Mouse (Mus musculus) brown adipose tissue, adult 24 weeks (tissue): ENCODE results near the gene 1700029F12Rik. TPM values are rescaled to one million over a fixed set of nuclear protein-coding genes. Genes with fewer than 3 reads are reported as not detected.

Experiments used
- H3K27ac ChIP-seq: fragments of 200-500 bp; replicated peaks from 2 replicates; pipeline ENCODE4 v1.5.1; 2012; ENCODE audit warnings: low read depth, mild to moderate bottlenecking, low read length
- H3K4me1 ChIP-seq: fragments of 200-500 bp; 2 replicates; pipeline ENCODE4 v1.6.1; 2012; ENCODE audit warnings: low read length, mixed read lengths; ENCODE audit not compliant: control insufficient read depth, insufficient read depth, insufficient read length
- H3K4me3 ChIP-seq: fragments of 200-500 bp; 2 replicates; pipeline ENCODE4 v1.5.1; 2012; ENCODE audit warnings: low read depth, mild to moderate bottlenecking, low read length, moderate library complexity; ENCODE audit not compliant: insufficient read depth
- polyA plus RNA-seq: library from polyadenylated mRNA; stranded (reverse); fragments of >200 nt; gene quantifications from 2 replicates; pipeline ENCODE4 v1.2.4, GENCODE M21; 2012; ENCODE audit not compliant: missing spikeins, insufficient read depth, insufficient read length

Gene 1700029F12Rik
- polyA plus RNA-seq, 1 experiment, result not detected

DNA sequence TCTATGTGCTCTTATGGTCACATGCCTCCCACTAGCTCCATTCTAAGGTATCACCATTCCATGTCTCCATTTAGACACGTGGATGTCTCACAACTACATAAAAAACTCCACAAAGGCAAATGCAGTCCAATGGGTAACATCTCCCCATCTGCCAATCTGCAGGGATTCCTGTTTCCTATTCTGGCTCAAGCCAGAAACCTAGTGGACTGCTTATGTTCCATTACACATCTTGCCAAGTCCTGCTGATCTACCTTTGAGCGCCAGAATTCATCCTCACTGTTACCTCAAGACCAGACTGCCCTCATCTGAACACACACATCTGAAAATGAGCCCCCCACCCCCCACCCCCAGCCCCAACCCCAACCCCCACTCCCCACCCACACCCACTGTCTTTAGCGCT, 28.0 kb upstream of the 1700029F12Rik start:
- no peak overlapping the region for H3K27ac ChIP-seq
- no peak overlapping the region for H3K4me3 ChIP-seq

DNA sequence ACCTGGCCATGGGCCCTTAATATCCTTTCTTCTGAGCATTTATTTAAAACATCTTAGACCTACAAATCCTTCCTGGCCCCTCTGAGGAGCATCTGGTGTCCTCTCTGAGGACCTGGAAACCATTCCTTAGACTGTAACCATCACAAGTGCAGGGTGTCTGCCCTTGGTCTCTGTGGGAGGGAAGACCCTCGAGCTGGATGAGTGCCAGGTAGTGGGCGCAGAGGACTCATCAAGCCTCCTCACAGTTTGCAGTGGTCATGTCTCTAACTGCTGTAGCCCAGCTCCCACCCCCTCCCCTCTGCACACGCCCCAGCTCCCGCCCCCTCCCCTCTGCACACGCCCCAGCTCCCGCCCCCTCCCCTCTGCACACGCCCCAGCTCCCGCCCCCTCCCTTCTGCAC, 26.2 kb upstream of the 1700029F12Rik start:
- H3K4me3 ChIP-seq, result no peak overlapping the region
- no peak overlapping the region for H3K27ac ChIP-seq
- H3K4me1 ChIP-seq, result no peaks in the 10 kb centered on the region

More for the DNA sequence above, 28.0 kb upstream of the 1700029F12Rik start:
- H3K4me1 ChIP-seq, result no peaks in the 10 kb centered on the region

DNA sequence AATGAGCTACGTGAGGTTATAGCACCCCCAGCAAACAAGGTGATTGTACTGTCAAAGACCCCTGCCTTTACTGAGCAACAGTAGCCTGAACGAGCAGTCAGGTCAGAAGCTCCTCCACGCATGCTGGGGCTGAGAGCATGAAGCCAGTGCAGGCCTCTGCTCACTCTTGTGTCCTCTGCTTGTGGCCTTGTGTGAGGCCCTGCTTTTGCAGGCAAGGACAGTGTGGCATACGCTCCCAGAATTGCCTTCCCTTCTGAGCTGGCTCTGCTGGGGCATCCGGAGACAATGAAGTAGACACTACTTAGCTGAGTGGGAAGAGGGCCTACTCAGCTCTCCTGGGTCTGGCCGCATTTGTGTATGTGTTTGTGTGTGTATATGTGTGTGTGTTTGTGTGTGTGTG, 25.6 kb upstream of the 1700029F12Rik start:
- no peaks in the 10 kb centered on the region for H3K4me1 ChIP-seq
- H3K27ac ChIP-seq, result no peak overlapping the region
- no peak overlapping the region for H3K4me3 ChIP-seq

DNA sequence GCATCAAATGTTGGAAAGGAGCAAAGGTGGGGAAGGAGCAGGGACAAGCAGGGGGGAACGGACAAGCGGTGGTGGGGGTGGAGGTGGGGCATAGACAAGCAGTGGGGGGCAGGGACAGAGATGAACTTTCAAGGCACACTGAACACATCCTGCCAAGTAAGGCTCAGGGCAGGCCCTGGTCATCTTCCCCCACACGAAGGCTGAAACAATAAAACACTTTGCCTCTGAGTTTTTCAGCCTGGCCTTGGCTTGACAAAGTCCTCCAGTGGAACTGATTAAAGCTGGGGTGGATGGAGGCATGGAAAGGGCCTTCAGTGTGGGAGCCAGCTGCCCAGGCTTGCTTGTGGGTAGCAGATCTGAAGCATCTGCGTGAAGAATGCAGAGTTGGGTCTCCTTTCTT, 23.7 kb upstream of the 1700029F12Rik start:
- Histone ChIP-seq H3K27ac (no peak overlapping the region), H3K4me3 (no peak overlapping the region), H3K4me1 (no peaks in the 10 kb centered on the region)

DNA sequence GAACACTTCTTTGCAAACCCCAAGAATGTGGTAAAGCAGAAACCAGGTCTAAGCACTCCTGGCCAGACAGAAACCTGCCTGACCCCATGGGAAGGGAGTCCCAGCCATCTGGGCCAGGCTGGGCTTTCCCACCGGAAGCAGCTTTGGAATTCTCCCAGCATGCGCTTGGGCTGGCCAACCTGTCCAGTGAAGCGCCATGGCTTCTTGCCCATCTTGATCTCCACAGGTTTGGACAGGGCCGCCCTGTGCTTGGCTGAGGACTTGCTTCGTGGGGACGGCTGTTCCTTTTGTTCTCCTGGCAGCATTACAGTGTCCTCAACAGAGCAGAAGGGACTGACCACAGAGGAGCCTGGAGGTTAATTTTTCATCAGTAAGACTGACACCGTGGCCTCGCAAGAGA, 19.7 kb upstream of the 1700029F12Rik start:
- H3K4me1 ChIP-seq, result no peaks in the 10 kb centered on the region
- H3K27ac ChIP-seq, result no peak overlapping the region
- H3K4me3 ChIP-seq, result no peak overlapping the region

DNA sequence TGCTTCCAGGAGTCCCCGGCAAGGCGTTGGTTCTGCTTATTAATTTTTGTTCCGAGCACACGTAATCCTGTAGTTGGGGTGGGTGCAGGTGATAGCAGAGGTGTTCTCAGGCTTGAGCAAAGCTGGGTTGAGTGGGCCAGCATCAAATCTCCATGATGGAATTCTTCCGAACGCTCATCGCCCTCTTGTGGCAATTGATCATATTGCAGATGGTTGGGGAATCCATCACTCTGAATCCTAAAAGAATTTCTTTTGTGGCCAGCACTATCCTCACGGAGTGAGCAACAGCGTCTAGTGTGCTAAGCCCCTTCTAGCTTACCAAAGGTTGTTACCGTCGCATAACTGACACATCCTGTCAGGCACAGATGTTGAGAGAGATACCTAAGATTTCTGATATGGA, 18.5 kb upstream of the 1700029F12Rik start:
- Histone ChIP-seq H3K4me1 (no peaks in the 10 kb centered on the region), H3K4me3 (no peak overlapping the region)

DNA sequence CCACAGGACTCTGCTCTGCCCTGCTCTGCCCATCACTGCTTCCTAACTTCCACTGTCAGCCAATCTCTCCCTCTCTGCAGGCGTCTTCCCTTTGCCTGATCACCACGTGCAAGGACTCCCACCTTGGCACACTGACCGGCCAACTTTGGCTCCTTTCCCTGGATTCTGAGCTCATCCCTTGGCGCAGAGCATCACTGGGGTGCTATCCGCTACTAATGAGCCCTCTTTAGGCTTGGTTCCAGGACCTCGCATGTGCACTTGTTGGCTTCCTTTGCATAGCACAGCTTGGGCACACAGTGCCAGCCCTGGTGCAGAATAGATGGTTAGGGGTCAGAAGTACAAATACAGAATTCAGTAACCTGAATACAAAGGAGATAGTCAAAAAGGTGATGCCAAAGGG, 17.0 kb upstream of the 1700029F12Rik start:
- H3K4me1 ChIP-seq, result no peaks in the 10 kb centered on the region
- no peak overlapping the region for H3K27ac ChIP-seq
- no peak overlapping the region for H3K4me3 ChIP-seq

More for the DNA sequence above, 18.5 kb upstream of the 1700029F12Rik start:
- H3K27ac ChIP-seq, result no peak overlapping the region

DNA sequence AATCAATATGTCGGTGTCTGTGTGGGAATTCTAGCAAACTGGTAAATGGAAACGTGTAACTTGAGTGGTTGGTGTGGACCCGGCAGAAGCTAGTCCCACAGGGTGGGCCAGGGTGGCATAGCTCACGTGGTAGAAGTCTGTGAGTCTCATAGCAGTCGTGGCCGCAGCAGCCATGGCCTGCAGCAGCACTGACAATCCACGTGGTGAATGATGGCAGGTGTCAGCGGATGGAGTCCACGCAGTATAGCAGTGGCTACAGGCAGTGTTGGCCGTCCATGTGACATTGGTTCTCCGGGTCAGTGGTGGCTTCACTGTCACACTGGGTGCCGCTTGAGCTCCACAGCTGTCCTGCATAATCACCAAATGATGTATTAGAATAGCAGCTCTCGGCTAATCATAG, 4.1 kb downstream of the 1700029F12Rik start:
- H3K4me3 ChIP-seq, result no peak overlapping the region
- no peak overlapping the region for H3K27ac ChIP-seq

DNA sequence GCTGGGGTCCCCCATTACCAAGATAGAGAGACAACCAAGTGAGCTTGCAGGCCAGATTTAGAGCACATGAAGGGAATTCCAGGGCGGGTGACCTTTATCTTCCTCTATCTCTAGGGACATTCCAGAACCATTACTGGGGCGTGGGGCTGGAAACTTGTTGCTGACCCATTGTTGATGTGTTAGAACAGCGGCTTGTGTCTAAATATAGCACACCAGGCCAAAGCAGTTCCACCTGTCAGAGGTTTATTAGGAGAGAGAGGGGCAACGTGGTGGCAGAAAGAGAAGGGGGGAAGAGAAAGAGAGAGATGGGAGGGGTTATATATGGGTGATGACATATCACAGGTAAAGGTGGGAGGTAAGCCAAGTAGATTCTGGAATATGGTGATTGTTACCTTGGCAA, 12.3 kb downstream of the 1700029F12Rik start:
- Histone ChIP-seq H3K4me1 (no peaks in the 10 kb centered on the region), H3K4me3 (no peak overlapping the region), H3K27ac (no peak overlapping the region)

More for the DNA sequence above, 4.1 kb downstream of the 1700029F12Rik start:
- no peaks in the 10 kb centered on the region for H3K4me1 ChIP-seq

DNA sequence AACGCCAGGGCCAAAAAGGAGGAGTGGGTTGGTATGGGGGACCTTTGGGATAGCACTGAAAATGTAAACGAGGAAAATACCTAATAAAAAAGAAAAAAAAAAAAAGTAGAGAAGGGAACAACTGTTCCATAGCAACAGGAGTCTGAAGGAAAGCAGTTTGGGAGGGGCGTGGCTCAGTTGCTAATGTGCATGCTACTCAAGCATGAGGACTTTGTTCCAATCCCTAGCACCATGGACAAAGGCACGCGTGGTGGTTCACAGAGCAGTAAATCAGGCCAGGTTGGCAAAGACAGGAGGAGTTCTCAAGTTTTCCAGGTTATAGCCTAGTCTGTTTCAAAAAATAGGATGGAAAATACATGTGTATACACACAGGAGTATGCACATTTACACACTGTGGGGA, 14.0 kb downstream of the 1700029F12Rik start:
- H3K4me1 ChIP-seq, result no peaks in the 10 kb centered on the region
- H3K4me3 ChIP-seq, result no peak overlapping the region
- no peak overlapping the region for H3K27ac ChIP-seq

DNA sequence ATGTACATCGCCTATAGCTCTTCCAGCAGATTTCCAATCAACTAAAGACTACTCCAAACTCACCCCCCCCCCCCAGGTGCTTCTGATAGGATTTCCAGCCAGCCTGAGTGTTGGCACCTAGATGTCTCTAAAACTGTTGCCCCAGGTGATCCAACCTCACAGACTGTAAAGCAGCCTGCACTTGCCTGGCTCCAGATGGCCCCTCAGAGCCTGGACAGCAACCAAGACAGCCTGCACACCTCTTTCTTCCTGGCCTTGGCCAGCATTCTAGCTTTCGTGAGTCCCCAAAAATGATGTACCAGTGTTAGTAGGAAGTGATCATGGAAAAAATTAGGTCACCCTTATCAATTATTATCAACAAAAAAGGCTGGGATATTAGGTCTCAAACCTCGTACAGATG, 16.5 kb downstream of the 1700029F12Rik start:
- no peak overlapping the region for H3K27ac ChIP-seq
- no peak overlapping the region for H3K4me3 ChIP-seq
- no peaks in the 10 kb centered on the region for H3K4me1 ChIP-seq

DNA sequence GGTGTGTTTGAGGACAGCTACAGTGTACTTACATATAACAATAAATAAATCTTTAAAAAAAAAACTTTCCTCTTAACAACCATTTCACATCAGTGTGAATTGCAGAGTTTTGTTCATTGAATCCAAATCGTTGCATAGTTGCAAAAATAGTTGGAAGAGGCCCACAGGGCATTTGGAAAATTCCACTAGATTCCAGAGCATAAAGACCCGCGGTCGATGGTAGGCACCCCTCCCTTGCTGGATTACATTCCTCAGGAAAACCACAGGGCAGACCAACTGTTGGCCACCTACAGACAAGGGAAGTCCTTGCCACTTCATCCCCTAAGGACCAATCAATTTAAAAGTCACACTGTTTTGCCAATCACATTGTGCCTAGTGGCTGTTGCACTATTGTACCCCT, 19.8 kb downstream of the 1700029F12Rik start:
- Histone ChIP-seq H3K4me1 (no peaks in the 10 kb centered on the region), H3K27ac (no peak overlapping the region), H3K4me3 (no peak overlapping the region)

DNA sequence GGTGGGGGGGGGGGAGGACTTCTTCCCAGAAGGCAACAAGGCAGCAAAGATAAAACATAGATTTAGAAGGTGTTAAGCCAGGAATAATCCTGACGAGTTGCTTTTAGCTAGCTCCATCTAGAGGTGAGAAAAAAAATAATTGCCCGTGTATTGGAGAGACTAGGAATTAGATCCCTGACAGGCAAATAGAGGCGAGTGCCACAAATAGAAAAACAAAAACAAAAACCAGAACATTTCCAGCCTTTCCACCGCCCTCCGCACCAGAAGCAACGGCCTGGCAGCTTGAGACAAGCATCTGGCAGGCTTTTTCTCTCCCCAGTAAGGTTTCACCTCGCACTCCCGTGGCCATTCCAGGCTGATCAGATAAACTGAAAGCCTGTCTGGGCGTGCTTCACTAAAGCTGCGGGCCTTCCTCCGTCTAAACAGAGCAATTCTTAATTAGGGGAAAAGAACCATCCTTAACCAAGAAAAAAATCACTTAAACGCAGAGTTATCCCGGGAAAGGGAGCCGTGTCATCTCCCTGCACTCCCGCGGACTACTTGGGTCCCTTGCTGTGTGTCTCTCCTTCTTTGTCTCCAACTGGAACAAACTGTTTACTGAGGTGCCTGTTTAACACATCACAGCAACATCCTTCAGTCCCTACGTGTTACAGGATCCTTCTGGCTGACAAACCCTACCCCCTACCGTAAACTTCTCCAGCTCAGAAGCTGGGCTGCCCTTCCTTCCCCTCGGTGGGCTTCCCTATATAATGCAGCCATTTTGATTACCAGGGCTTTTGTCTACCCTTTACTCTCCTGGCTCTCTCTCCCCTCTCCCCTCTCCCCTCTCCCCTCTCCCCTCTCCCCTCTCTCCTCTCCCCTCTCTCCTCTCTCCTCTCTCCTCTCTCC, 25.7 kb downstream of the 1700029F12Rik start:
- H3K27ac ChIP-seq, result no peak overlapping the region
- H3K4me3 ChIP-seq, result peak overlapping the region; percentile 57
- H3K4me1 ChIP-seq, result peaks cover 3% of the 10 kb centered on the region; the same call in 1 of the 2 replicates

DNA sequence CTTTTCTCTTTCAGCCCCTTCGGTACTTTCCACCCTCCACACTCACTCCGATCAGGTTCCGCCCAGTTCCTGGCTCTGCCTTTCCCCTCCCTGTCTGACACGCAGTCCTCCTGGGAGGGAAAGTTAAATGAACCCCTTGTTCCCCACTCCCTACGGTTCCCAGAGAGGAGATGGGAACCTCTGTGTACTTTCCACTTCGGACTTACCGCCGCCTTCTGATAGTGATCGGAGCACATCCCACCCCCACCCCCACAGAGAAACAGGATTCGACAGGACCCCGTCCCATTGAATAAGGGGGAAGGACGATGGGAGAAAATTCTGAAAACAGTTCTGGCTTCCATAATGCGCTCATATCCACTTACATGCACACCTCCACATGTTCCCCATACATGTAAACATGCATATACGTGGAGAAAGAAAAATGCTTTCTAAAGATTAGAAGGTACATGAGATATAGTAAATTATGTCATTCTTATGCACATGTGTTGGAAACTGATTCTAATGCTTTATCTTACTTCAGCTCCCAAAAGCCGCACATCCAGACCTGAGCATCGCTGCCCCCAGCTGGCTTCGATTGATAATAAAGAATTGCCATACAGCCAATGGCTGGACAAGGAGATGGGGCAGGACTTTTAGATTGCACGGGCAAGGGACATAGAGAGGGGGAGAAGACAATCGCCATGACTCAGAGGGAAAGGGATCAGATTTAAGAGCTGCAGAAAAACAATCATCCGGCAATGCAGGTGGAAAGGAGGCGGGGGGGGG, 26.5 kb downstream of the 1700029F12Rik start:
- Histone ChIP-seq H3K4me1 (peaks cover 3% of the 10 kb centered on the region; the same call in 1 of the 2 replicates), H3K27ac (no peak overlapping the region), H3K4me3 (peak overlapping the region; percentile 41)

DNA sequence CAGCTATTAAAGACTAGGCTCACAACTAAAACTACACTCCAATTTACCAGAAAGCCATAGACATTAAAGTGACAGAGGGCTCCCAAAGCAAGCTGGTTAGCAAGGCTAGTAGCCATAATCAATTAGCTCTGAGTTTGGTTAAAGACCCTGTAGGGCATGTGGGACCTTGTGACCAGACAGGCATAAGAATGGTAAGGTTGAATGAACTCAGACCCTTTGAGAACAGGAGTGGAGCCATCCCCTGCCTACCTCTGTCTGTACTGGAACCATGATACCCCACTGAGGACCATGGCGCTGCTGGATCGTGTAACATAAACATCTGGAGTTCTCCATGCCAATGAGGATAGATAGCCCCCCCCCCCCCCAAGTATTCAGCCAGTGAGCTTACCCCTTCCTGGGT, 27.4 kb downstream of the 1700029F12Rik start:
- Histone ChIP-seq H3K4me3 (no peak overlapping the region), H3K4me1 (peaks cover 3% of the 10 kb centered on the region; the same call in 1 of the 2 replicates), H3K27ac (no peak overlapping the region)
